Mouse (Mus musculus) heart, embryonic 15.5 days (tissue): ENCODE results near the gene A530016L24Rik. TPM values are rescaled to one million over a fixed set of nuclear protein-coding genes. Genes with fewer than 3 reads are reported as not detected.

ENCODE experiments used
- ATAC-seq: fragments of 200-750 bp; cut with Nextera tagmentation; replicated peaks from 2 replicates; pipeline ENCODE4 v1.8.0; 2017; ENCODE audit warnings: low read depth, moderate TSS enrichment; ENCODE audit not compliant: insufficient number of reproducible peaks, insufficient read depth, low FRiP score
- H3K27ac ChIP-seq: fragments of 300-500 bp; sonication (generic); 2 replicates; pipeline ENCODE4 v1.5.1; 2015; ENCODE audit warnings: mild to moderate bottlenecking, inconsistent platforms
- H3K27me3 ChIP-seq: fragments of 300-500 bp; sonication (generic); 2 replicates; pipeline ENCODE4 v1.6.1; 2015; ENCODE audit warnings: inconsistent platforms
- H3K36me3 ChIP-seq: fragments of 300-500 bp; sonication (generic); 2 replicates; pipeline ENCODE4 v1.6.1; 2015; ENCODE audit warnings: mild to moderate bottlenecking, inconsistent platforms
- H3K4me1 ChIP-seq: fragments of 300-500 bp; sonication (generic); replicated peaks from 2 replicates; pipeline ENCODE4 v1.6.1; 2015; ENCODE audit warnings: inconsistent platforms
- H3K4me2 ChIP-seq: fragments of 300-500 bp; sonication (generic); 2 replicates; pipeline ENCODE4 v1.6.1; 2015; ENCODE audit warnings: inconsistent platforms, mild to moderate bottlenecking, moderate library complexity
- H3K4me3 ChIP-seq: fragments of 300-500 bp; sonication (generic); 2 replicates; pipeline ENCODE4 v1.5.1; 2015; ENCODE audit warnings: mild to moderate bottlenecking, inconsistent platforms
- H3K9ac ChIP-seq: fragments of 300-500 bp; sonication (generic); 2 replicates; pipeline ENCODE4 v1.6.1; 2015; ENCODE audit warnings: mild to moderate bottlenecking, inconsistent platforms
- H3K9me3 ChIP-seq: fragments of 300-500 bp; sonication (generic); replicated peaks from 2 replicates; pipeline ENCODE4 v1.6.1; 2016; ENCODE audit warnings: inconsistent platforms
- WGBS: fragments of 180-500 bp; shearing (Covaris S2); methylation state at CpG from one replicate; pipeline ENCODE4 v1.1.7; 2015; ENCODE audit warnings: mixed read lengths; 5-methylcytosine and 5-hydroxymethylcytosine counted together
- polyA plus RNA-seq: library from polyadenylated mRNA; unstranded; fragments of >200 nt; fragmentation: Nextera tagmentation; extraction: Ambion mirVana; gene quantifications from 2 replicates; pipeline ENCODE4 v1.2.1, GENCODE M21; 2015

Gene A530016L24Rik
- polyA plus RNA-seq, 1 experiment from 2014 or later, result 5.3 TPM

DNA sequence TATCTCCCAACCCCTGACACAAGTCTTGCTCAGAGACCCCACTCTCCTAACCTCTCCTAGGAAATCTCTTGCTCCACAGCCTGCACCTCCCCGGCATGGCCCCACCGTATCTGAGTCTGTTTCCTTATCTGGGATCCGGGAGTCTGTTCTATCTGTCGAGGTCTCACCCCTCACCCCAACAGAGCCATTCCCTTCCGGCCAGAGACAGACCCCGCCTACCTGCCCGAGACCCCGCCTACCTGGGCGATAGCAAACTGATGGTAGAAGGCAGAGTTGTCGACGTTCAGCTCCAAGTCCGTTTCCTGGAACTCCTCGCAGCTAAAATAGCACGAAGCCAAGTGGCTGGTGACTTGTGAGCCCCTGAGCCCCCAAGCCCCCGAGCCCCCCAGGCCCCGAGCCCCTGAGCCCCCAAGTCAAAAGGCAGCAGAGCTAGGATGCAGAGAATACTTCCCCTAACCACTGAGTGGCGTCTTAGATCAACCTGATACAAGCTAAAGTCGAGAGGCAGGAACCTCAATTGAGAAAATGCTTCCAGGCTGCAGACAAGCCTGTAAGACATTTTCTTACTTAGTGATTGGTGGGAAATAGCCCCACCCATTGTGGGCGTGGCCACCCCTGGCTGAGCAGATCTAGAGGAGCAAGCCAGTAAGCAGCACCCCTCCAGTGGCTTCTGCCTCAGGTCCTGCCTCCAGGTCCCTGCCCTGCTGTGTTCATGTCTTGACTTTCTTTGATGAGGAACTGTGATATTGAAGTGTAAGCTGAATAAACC is 13.9 kb downstream of the A530016L24Rik start:
- Histone ChIP-seq H3K4me2 (peak overlapping the region; percentile 14), H3K27me3 (peaks cover 21% of the 10 kb centered on the region), H3K36me3 (no peaks in the 10 kb centered on the region), H3K27ac (no peak overlapping the region), H3K4me3 (no peak overlapping the region), H3K9ac (no peak overlapping the region), H3K4me1 (peaks cover 21% of the 10 kb centered on the region), H3K9me3 (no peaks in the 10 kb centered on the region)
- 11% methylated on average over 19 of the region's 19 CpGs for WGBS
- no peak for ATAC-seq

DNA sequence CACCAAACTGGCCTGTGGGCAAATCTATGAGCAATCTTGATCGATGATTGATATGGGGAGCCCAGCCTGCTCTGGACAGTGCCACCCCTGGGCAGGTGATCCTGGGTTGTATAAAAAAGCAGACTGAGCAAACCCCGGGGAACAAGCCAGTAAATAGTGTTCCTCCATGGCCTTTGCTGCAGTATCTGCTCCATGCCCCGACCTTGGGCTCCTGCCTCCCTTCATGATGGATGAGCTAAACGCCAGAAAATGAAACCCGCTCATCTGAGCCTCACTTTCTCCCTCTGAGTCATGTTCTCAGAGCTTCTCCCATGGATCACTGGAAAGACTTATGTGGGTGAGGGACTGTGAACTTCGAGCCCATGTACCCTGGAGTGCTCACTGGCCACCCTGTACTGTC is 17.0 kb downstream of the A530016L24Rik start:
- WGBS, result 69% methylated on average over 6 of the region's 6 CpGs
- Histone ChIP-seq H3K9ac (no peak overlapping the region), H3K4me1 (peaks cover 28% of the 10 kb centered on the region), H3K27ac (no peak overlapping the region), H3K27me3 (peaks cover 47% of the 10 kb centered on the region), H3K4me2 (no peak overlapping the region), H3K4me3 (no peak overlapping the region), H3K9me3 (no peaks in the 10 kb centered on the region), H3K36me3 (no peaks in the 10 kb centered on the region)
- no peak for ATAC-seq

DNA sequence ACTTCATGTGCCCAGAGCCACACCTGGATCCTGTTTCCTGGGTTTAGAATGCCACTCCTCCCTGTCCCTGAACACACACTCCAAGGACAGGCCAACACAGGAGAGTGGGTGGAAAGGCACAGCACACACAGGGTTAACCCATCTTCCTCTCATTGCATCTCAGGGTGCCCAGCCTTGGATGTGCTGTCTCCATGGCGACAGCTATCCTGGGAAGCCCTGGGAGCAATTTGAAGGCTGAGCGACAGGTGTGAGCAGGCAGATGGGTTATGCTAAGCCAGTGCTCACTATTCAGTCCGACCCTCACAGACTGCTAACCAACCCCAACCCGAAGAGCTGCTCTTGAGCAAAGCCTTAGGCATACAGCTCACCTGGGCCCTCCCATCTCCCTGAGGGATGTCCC is 18.0 kb downstream of the A530016L24Rik start:
- Histone ChIP-seq H3K9ac (no peak overlapping the region), H3K27me3 (peaks cover 57% of the 10 kb centered on the region), H3K36me3 (no peaks in the 10 kb centered on the region), H3K4me3 (no peak overlapping the region), H3K9me3 (no peaks in the 10 kb centered on the region), H3K4me2 (no peak overlapping the region), H3K4me1 (peaks cover 22% of the 10 kb centered on the region), H3K27ac (no peak overlapping the region)
- no peak for ATAC-seq
- 45% methylated on average over 4 of the region's 4 CpGs for WGBS

DNA sequence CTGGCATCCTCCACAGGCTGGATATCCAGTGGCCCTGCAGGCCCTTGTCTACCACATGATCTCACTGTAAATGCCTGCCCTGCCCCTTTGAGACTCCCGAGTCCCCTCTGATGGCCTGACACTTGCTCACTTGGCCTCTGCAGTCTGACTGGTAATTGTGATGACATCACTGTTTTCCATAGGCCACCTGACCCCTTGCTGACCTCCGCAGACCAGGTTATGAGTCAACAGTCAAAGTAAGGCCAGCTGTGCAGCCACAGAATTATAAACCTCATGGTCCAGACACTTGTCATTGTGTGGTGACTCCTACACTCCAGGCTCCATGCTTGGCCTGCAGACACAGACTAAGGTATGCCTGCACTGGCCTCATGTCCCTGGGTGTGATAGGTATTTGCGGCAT is 18.7 kb downstream of the A530016L24Rik start:
- Histone ChIP-seq H3K9me3 (no peaks in the 10 kb centered on the region), H3K4me1 (peaks cover 14% of the 10 kb centered on the region), H3K9ac (no peak overlapping the region), H3K4me2 (no peak overlapping the region), H3K4me3 (no peak overlapping the region), H3K27me3 (peaks cover 64% of the 10 kb centered on the region), H3K27ac (no peak overlapping the region), H3K36me3 (no peaks in the 10 kb centered on the region)
- WGBS, result 63% methylated on average over 3 of the region's 3 CpGs
- ATAC-seq, result no peak

DNA sequence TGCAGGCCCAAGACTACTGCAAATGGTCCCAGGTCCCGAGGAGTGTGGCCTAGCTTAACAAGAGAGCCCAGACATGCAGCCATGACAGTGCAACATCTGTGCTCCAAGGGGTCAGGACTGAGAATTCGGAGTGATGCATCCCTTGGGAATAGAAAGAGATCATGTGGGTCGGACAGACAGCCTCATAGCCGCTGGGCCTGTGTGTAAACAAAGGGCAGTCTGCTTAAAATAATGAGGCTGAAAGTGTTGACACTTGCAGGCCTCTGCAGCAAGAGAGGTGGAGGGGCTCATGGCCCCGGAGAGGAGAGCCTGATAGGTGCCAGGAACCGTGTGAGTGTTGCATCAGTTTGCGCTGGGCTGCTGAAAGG is 21.1 kb downstream of the A530016L24Rik start:
- Histone ChIP-seq H3K36me3 (no peaks in the 10 kb centered on the region), H3K4me2 (peak overlapping the region; percentile 73; the same call in 1 of the 2 replicates), H3K27ac (no peak overlapping the region), H3K27me3 (peaks cover 71% of the 10 kb centered on the region), H3K4me1 (peaks cover 9% of the 10 kb centered on the region), H3K9me3 (no peaks in the 10 kb centered on the region), H3K9ac (no peak overlapping the region), H3K4me3 (no peak overlapping the region; the same call in 1 of the 2 replicates)
- no peak for ATAC-seq
- 10% methylated on average over 7 of the region's 7 CpGs for WGBS

DNA sequence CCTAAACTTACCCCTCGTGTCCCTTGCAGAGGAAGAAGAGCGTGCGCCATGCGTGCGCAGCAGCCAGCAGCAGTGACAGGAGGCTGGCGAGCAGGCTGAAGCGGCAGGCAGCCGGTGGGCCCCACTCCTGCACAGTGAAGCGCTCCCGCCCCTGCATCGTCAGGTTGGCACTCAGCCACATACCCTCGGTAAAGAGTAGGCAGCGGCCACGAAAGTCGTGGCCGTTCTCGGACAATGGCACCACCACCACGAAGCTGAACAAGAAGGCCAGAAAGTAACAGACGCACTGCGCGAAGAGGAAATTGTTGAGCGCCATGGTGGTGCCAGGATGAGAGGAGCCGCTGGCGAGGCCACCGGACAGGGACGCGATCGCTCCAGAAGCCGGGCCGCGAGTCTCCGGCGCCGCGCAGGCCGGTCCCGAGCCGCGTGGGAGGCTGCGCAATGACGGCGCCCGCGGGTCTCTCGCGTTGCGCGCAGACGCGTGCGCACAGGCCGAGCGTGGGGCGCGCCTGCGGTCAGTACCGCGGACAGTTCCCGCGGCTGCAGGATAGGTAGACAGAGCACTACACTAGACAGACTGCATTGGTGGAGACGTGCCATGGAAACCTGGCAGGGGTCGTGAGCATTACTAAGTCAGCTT is 21.6 kb downstream of the A530016L24Rik start:
- 2% methylated on average over 62 of the region's 62 CpGs for WGBS
- no peak overlapping the region for H3K9ac ChIP-seq
- H3K9me3 ChIP-seq, result no peaks in the 10 kb centered on the region
- peaks cover 9% of the 10 kb centered on the region for H3K4me1 ChIP-seq
- ATAC-seq, result peak; percentile 56; the same call in 1 of the 2 replicates
- H3K4me2 ChIP-seq, result peak overlapping the region; percentile 73
- H3K27ac ChIP-seq, result no peak overlapping the region
- H3K4me3 ChIP-seq, result peak overlapping the region; percentile 41
- no peaks in the 10 kb centered on the region for H3K36me3 ChIP-seq
- peaks cover 69% of the 10 kb centered on the region for H3K27me3 ChIP-seq

DNA sequence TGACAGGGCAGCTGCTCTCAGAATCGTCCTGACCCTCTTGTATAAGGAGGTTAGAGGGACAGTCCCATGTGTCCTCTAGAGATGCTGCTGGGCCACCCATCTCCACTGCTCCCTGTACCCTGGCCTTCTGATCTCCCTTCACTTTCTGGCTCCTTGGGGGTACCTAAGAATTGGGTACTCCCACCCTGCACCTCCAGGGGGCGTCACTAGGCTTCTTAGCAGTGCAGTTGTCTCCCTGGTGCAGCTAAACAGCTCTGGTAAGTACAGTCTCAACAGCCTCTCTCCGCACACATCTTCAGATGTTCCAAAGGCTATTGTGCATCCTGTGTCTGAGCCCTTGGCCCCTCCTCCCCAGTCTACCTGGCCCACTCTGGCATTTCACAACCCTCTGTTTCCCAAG is 25.6 kb downstream of the A530016L24Rik start:
- no peak overlapping the region for H3K27ac ChIP-seq
- H3K27me3 ChIP-seq, result peaks cover 48% of the 10 kb centered on the region
- H3K4me3 ChIP-seq, result no peak overlapping the region
- ATAC-seq, result no peak
- H3K4me1 ChIP-seq, result peaks cover 30% of the 10 kb centered on the region
- 42% methylated on average over 3 of the region's 3 CpGs for WGBS
- no peak overlapping the region for H3K9ac ChIP-seq
- no peaks in the 10 kb centered on the region for H3K36me3 ChIP-seq
- H3K4me2 ChIP-seq, result no peak overlapping the region
- H3K9me3 ChIP-seq, result no peaks in the 10 kb centered on the region

DNA sequence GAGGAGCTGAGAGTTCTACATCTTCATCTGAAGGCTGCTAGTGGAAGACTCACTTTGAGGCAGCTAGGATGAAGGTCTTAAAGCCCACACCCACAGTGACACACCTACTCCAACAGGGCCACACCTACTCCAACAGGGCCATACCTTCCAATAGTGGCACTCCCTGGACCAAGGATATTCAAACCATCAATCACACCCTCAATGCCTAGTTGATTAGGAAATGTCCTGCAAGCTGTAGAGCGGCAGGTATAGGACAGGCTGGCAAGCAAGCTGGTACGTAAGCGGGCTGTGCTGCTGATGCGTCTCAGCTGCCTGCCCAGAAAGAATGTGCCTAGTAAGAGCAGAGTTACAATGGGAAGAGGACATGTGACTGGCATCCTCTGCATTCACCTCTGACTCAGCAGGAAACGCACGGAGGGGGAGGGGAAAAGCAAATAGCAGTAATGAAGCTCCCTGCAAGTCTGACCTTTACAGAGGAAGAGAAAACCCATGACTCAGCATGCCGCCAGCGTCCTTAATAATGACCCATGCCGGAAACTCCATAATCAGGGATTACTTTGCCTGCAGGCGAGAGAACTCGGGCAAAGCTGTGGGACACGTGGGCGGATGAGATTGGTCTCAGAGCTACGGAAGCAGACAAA is 27.6 kb downstream of the A530016L24Rik start, which contains the start of gene Tmem179:
Gene Tmem179, minus strand, starts transcription at position 51 of the 641 bp plus-strand sequence.
- peak within 1 kb of the TSS; percentile 6 for H3K4me2 ChIP-seq
- H3K4me1 ChIP-seq, result peaks cover 21% of the 10 kb centered on the region
- no peaks in the 10 kb centered on the region for H3K36me3 ChIP-seq
- H3K27ac ChIP-seq, result peak within 1 kb of the TSS; percentile 6; the same call in 1 of the 2 replicates
- 18% methylated on average over 14 of the region's 14 CpGs for WGBS
- ATAC-seq, result peak; percentile 68; the same call in 1 of the 2 replicates
- no peak within 1 kb of the TSS for H3K9ac ChIP-seq
- H3K9me3 ChIP-seq, result no peaks in the 10 kb centered on the region
- H3K27me3 ChIP-seq, result peaks cover 33% of the 10 kb centered on the region
- H3K4me3 ChIP-seq, result no peak within 1 kb of the TSS

DNA sequence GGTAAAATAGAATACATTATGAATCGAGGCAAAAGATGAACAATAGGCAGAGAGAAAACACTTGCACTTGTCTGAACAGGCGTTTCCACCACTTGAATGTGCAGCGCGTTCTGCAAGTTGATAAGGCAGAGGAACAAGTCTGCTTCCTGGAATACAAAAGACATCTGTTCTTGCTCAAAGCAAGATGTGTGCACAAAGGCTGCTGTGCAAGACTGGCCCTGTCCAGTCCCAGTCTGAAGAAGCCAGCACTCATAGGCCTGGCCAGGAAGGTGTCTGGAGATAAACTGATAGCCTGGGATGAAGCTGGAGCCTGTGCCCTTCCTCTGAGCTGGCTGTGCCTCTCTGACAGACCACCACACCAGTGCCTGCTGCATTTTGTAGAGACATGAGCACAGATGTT is 28.9 kb downstream of the A530016L24Rik start:
- H3K4me3 ChIP-seq, result no peak overlapping the region
- H3K9ac ChIP-seq, result no peak overlapping the region
- peak overlapping the region; percentile 6; the same call in 1 of the 2 replicates for H3K27ac ChIP-seq
- peaks cover 21% of the 10 kb centered on the region for H3K4me1 ChIP-seq
- H3K9me3 ChIP-seq, result no peaks in the 10 kb centered on the region
- H3K36me3 ChIP-seq, result no peaks in the 10 kb centered on the region
- peaks cover 20% of the 10 kb centered on the region for H3K27me3 ChIP-seq
- H3K4me2 ChIP-seq, result 0 out of 2 replicates have a peak overlapping the region, but pooled peaks have one; percentile 6
- peak; percentile 77 for ATAC-seq
- 4% methylated on average over 4 of the region's 4 CpGs for WGBS

DNA sequence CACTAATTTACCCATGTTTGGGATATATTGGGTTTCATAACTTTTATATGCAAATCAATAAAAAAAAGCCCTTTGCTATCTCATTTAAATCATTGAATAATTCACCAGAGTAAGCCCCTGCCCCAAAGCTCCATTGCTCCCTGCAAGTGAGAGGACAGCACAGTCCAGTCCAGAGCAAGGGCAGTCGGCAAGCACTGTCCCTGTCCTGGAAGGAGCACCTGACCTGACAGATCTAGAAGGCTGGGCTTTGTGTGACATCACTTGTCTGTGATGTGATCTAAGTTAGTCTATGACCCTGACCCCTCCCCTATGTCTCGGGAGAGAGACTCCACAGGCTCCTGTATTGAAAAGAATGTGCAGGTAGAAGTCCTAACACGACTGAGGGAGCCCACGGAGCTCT is 44.5 kb downstream of the A530016L24Rik start:
- Histone ChIP-seq H3K4me2 (no peak overlapping the region), H3K4me3 (no peak overlapping the region), H3K27ac (no peak overlapping the region), H3K27me3 (peaks cover 17% of the 10 kb centered on the region), H3K9me3 (no peaks in the 10 kb centered on the region), H3K36me3 (no peaks in the 10 kb centered on the region), H3K4me1 (no peaks in the 10 kb centered on the region), H3K9ac (no peak overlapping the region)
- no peak for ATAC-seq
- 74% methylated on average over 4 of the region's 4 CpGs for WGBS

DNA sequence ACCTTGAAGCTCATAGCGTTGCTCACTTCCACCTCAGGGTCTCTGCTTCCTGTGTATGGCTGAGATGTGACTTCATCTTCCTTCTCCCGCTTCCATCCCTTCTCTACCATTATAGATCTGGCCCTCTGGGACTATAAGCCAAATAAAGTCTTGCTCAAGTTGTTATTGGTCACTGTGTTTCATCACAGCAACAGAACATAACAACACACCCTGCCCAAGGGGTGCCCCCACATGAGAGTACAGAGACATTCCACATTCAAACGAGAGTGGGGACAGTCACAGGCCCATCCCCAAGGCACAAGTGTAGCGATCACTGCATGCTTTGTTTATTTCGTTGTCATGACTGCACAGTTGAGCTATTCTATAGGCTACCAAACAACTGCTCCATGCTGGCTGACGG is 48.0 kb downstream of the A530016L24Rik start:
- no peak overlapping the region for H3K4me3 ChIP-seq
- H3K9me3 ChIP-seq, result no peaks in the 10 kb centered on the region
- H3K9ac ChIP-seq, result no peak overlapping the region
- WGBS, result 79% methylated on average over 6 of the region's 6 CpGs
- no peaks in the 10 kb centered on the region for H3K36me3 ChIP-seq
- no peak for ATAC-seq
- H3K27ac ChIP-seq, result no peak overlapping the region
- H3K4me2 ChIP-seq, result no peak overlapping the region
- H3K4me1 ChIP-seq, result 0 out of 2 replicates have a peak, but pooled peaks cover 6% of the 10 kb centered on the region
- peaks cover 17% of the 10 kb centered on the region for H3K27me3 ChIP-seq
